Mouse (Mus musculus): ENCODE results near the gene Nacc1. TPM values are rescaled to one million over a fixed set of nuclear protein-coding genes. Genes with fewer than 3 reads are reported as not detected.
"Not testable (repeated sequence)": the region's sequence is repeated elsewhere in the genome, so short reads cannot be mapped to it uniquely, and the experiment has no call there.

Gene Nacc1
- polyA plus RNA-seq, 1 experiment from 2014 or later, result 17.4 TPM

GRCm38 (mm10) chr8:84686191-84687002, 1.3 kb downstream of the Nacc1 start, which contains the start of gene Trmt1:
Gene Trmt1 (plus strand): TSS chr8:84686307.
- H3K27ac ChIP-seq (replicated peaks in 1 of 2; ENCODE audit: control insufficient read depth in 1 of 2, insufficient read depth in 1 of 2, low read depth in 2 of 2, low read length in 2 of 2), result peak within 1 kb of the TSS; percentile 40 to 95; a peak in 3 of 4 replicates
- peaks cover 17 to 49% of the 10 kb centered on the region in 2 experiments for H3K4me1 ChIP-seq (ENCODE audit: control insufficient read depth in 2 of 2, insufficient read depth in 2 of 2, low read length in 2 of 2)
- 13% methylated on average over 18 of the region's 20 CpGs for WGBS
- peak within 1 kb of the TSS; percentile 87 for H3K4me2 ChIP-seq (ENCODE audit: low read length)
- H3K9ac ChIP-seq (ENCODE audit: low read length), result peak within 1 kb of the TSS; percentile 100
- peak within 1 kb of the TSS; percentile 56 to 99 for H3K4me3 ChIP-seq (ENCODE audit: control insufficient read depth in 1 of 2, insufficient read depth in 1 of 2, low read depth in 1 of 2, low read length in 2 of 2)
- ATAC-seq (ENCODE audit: insufficient number of reproducible peaks, insufficient read depth, low FRiP score, low read depth), result no peak
- no peaks in the 10 kb centered on the region for H3K27me3 ChIP-seq (ENCODE audit: control insufficient read depth, insufficient read depth, low read length)
- peaks cover 17% of the 10 kb centered on the region for H3K36me3 ChIP-seq (ENCODE audit: control insufficient read depth, insufficient read depth, low read length)
- no peaks in the 10 kb centered on the region for H3K9me3 ChIP-seq (ENCODE audit: control insufficient read depth, low read length)

GRCm38 (mm10) chr8:84684537-84684936, 3.1 kb downstream of the Nacc1 start:
- Histone ChIP-seq H3K4me2 (ENCODE audit: low read length) (no peak overlapping the region), H3K4me3 (ENCODE audit: control insufficient read depth in 1 of 2, insufficient read depth in 1 of 2, low read depth in 1 of 2, low read length in 2 of 2) (no peak overlapping the region), H3K9me3 (ENCODE audit: control insufficient read depth, low read length) (no peaks in the 10 kb centered on the region), H3K9ac (ENCODE audit: low read length) (no peak overlapping the region), H3K27me3 (ENCODE audit: control insufficient read depth, insufficient read depth, low read length) (no peaks in the 10 kb centered on the region), H3K36me3 (ENCODE audit: control insufficient read depth, insufficient read depth, low read length) (peaks cover 13% of the 10 kb centered on the region), H3K27ac (replicated peaks in 1 of 2; ENCODE audit: control insufficient read depth in 1 of 2, insufficient read depth in 1 of 2, low read depth in 2 of 2, low read length in 2 of 2) (no peak overlapping the region), H3K4me1 (ENCODE audit: control insufficient read depth in 2 of 2, insufficient read depth in 2 of 2, low read length in 2 of 2) (peaks cover 18 to 47% of the 10 kb centered on the region in 2 experiments)
- no peak for ATAC-seq (ENCODE audit: insufficient number of reproducible peaks, insufficient read depth, low FRiP score, low read depth)
- WGBS, result 65% methylated on average over 3 of the region's 3 CpGs

- Histone ChIP-seq H3K36me3 (ENCODE audit: control insufficient read depth, insufficient read depth, low read length) (peaks cover 14% of the 10 kb centered on the region), H3K4me3 (ENCODE audit: control insufficient read depth in 1 of 2, insufficient read depth in 1 of 2, low read depth in 1 of 2, low read length in 2 of 2) (no peak overlapping the region), H3K9me3 (ENCODE audit: control insufficient read depth, low read length) (no peaks in the 10 kb centered on the region), H3K27me3 (ENCODE audit: control insufficient read depth, insufficient read depth, low read length) (no peaks in the 10 kb centered on the region), H3K27ac (replicated peaks in 1 of 2; ENCODE audit: control insufficient read depth in 1 of 2, insufficient read depth in 1 of 2, low read depth in 2 of 2, low read length in 2 of 2) (0 out of 4 replicates have a peak overlapping the region, but pooled peaks of 1 of the 2 experiments have one; percentile 14), H3K4me2 (ENCODE audit: low read length) (no peak overlapping the region), H3K9ac (ENCODE audit: low read length) (peak overlapping the region; percentile 54; the same call in 1 of the 2 replicates), H3K4me1 (ENCODE audit: control insufficient read depth in 2 of 2, insufficient read depth in 2 of 2, low read length in 2 of 2) (peaks cover 17 to 38% of the 10 kb centered on the region in 2 experiments)
- ATAC-seq (ENCODE audit: insufficient number of reproducible peaks, insufficient read depth, low FRiP score, low read depth), result no peak
- 59% methylated on average over 2 of the region's 2 CpGs for WGBS
Measured at GRCm38 (mm10) chr8:84682257-84682656, 5.4 kb downstream of the Nacc1 start.

GRCm38 (mm10) chr8:84681476-84681875, 6.2 kb downstream of the Nacc1 start:
- WGBS, result 51% methylated on average over 2 of the region's 2 CpGs
- H3K9me3 ChIP-seq (ENCODE audit: control insufficient read depth, low read length), result no peaks in the 10 kb centered on the region
- H3K27me3 ChIP-seq (ENCODE audit: control insufficient read depth, insufficient read depth, low read length), result no peaks in the 10 kb centered on the region
- H3K4me3 ChIP-seq (ENCODE audit: control insufficient read depth in 1 of 2, insufficient read depth in 1 of 2, low read depth in 1 of 2, low read length in 2 of 2), result no peak overlapping the region
- no peak overlapping the region for H3K4me2 ChIP-seq (ENCODE audit: low read length)
- no peak overlapping the region; the same call in 1 of the 2 replicates for H3K9ac ChIP-seq (ENCODE audit: low read length)
- ATAC-seq (ENCODE audit: insufficient number of reproducible peaks, insufficient read depth, low FRiP score, low read depth), result no peak
- H3K4me1 ChIP-seq (ENCODE audit: control insufficient read depth in 2 of 2, insufficient read depth in 2 of 2, low read length in 2 of 2), result peaks cover 19 to 37% of the 10 kb centered on the region in 2 experiments
- peaks cover 20% of the 10 kb centered on the region for H3K36me3 ChIP-seq (ENCODE audit: control insufficient read depth, insufficient read depth, low read length)
- H3K27ac ChIP-seq (replicated peaks in 1 of 2; ENCODE audit: control insufficient read depth in 1 of 2, insufficient read depth in 1 of 2, low read depth in 2 of 2, low read length in 2 of 2), result 0 out of 4 replicates have a peak overlapping the region, but pooled peaks of 1 of the 2 experiments have one; percentile 9

GRCm38 (mm10) chr8:84677305-84677704, 10.4 kb downstream of the Nacc1 start:
- Histone ChIP-seq H3K4me3 (ENCODE audit: control insufficient read depth in 1 of 2, insufficient read depth in 1 of 2, low read depth in 1 of 2, low read length in 2 of 2) (no peak overlapping the region), H3K27me3 (ENCODE audit: control insufficient read depth, insufficient read depth, low read length) (no peaks in the 10 kb centered on the region), H3K4me1 (ENCODE audit: control insufficient read depth in 2 of 2, insufficient read depth in 2 of 2, low read length in 2 of 2) (peaks cover 8 to 14% of the 10 kb centered on the region in 2 experiments; a peak in 3 of 4 replicates), H3K4me2 (ENCODE audit: low read length) (no peak overlapping the region), H3K36me3 (ENCODE audit: control insufficient read depth, insufficient read depth, low read length) (peaks cover 48% of the 10 kb centered on the region), H3K9ac (ENCODE audit: low read length) (no peak overlapping the region), H3K27ac (replicated peaks in 1 of 2; ENCODE audit: control insufficient read depth in 1 of 2, insufficient read depth in 1 of 2, low read depth in 2 of 2, low read length in 2 of 2) (no peak overlapping the region), H3K9me3 (ENCODE audit: control insufficient read depth, low read length) (no peaks in the 10 kb centered on the region)
- no peak for ATAC-seq (ENCODE audit: insufficient number of reproducible peaks, insufficient read depth, low FRiP score, low read depth)
- WGBS, result 88% methylated on average over 5 of the region's 5 CpGs

- not testable (repeated sequence) for H3K4me2 ChIP-seq (ENCODE audit: low read length); ATAC-seq (ENCODE audit: insufficient number of reproducible peaks, insufficient read depth, low FRiP score, low read depth); H3K9me3 ChIP-seq (ENCODE audit: control insufficient read depth, low read length); H3K4me1 ChIP-seq (ENCODE audit: control insufficient read depth in 2 of 2, insufficient read depth in 2 of 2, low read length in 2 of 2); H3K27ac ChIP-seq (replicated peaks in 1 of 2; ENCODE audit: control insufficient read depth in 1 of 2, insufficient read depth in 1 of 2, low read depth in 2 of 2, low read length in 2 of 2); H3K9ac ChIP-seq (ENCODE audit: low read length); H3K27me3 ChIP-seq (ENCODE audit: control insufficient read depth, insufficient read depth, low read length); H3K4me3 ChIP-seq (ENCODE audit: control insufficient read depth in 1 of 2, insufficient read depth in 1 of 2, low read depth in 1 of 2, low read length in 2 of 2)
- H3K36me3 ChIP-seq (ENCODE audit: control insufficient read depth, insufficient read depth, low read length), result peaks cover 61% of the 10 kb centered on the region
- WGBS, result 67% methylated on average over 4 of the region's 5 CpGs
Measured at GRCm38 (mm10) chr8:84670295-84671006, 17.2 kb downstream of the Nacc1 start.

- 77% methylated on average over 6 of the region's 6 CpGs for WGBS
- H3K4me3 ChIP-seq (ENCODE audit: control insufficient read depth in 1 of 2, insufficient read depth in 1 of 2, low read depth in 1 of 2, low read length in 2 of 2), result no peak overlapping the region
- ATAC-seq (ENCODE audit: insufficient number of reproducible peaks, insufficient read depth, low FRiP score, low read depth), result no peak
- H3K27me3 ChIP-seq (ENCODE audit: control insufficient read depth, insufficient read depth, low read length), result no peaks in the 10 kb centered on the region
- H3K4me2 ChIP-seq (ENCODE audit: low read length), result no peak overlapping the region
- no peaks in the 10 kb centered on the region for H3K9me3 ChIP-seq (ENCODE audit: control insufficient read depth, low read length)
- no peak overlapping the region for H3K9ac ChIP-seq (ENCODE audit: low read length)
- peaks cover 0 to 6% of the 10 kb centered on the region in 2 experiments; a peak in 2 of 4 replicates for H3K4me1 ChIP-seq (ENCODE audit: control insufficient read depth in 2 of 2, insufficient read depth in 2 of 2, low read length in 2 of 2)
- H3K27ac ChIP-seq (replicated peaks in 1 of 2; ENCODE audit: control insufficient read depth in 1 of 2, insufficient read depth in 1 of 2, low read depth in 2 of 2, low read length in 2 of 2), result no peak overlapping the region
- H3K36me3 ChIP-seq (ENCODE audit: control insufficient read depth, insufficient read depth, low read length), result peaks cover 46% of the 10 kb centered on the region
Measured at GRCm38 (mm10) chr8:84668731-84669485, 18.8 kb downstream of the Nacc1 start.

Measured in heart, embryonic 14.5 days (tissue).